Mouse (Mus musculus) embryonic facial prominence, embryonic 13.5 days (tissue): Measurements from ENCODE around the gene Adcy4. TPM values are rescaled to one million over a fixed set of nuclear protein-coding genes. Genes with fewer than 3 reads are reported as not detected.

ENCODE experiments used
- polyA plus RNA-seq: library from polyadenylated mRNA; unstranded; fragments of >200 nt; fragmentation: Nextera tagmentation; extraction: Ambion mirVana; gene quantifications from 2 replicates; pipeline ENCODE4 v1.2.1, GENCODE M21; 2015

Adcy4 gene
- polyA plus RNA-seq, 1 experiment from 2014 or later = 20.2 TPM

Other genes starting within 250 kb of the Adcy4 start
- gene Pck2, start 243.8 kb downstream of the Adcy4 start, polyA plus RNA-seq = 35.0 and 38.4 TPM in 2 replicates
- 57.3 and 66.5 TPM in 2 replicates for gene Dcaf11, start 224.1 kb downstream of the Adcy4 start, polyA plus RNA-seq
- gene A730061H03Rik, start 223.7 kb downstream of the Adcy4 start, polyA plus RNA-seq = 0.74 and 0.87 TPM in 2 replicates
- 4.1 and 5.3 TPM in 2 replicates for gene Fitm1, start 208.5 kb downstream of the Adcy4 start, polyA plus RNA-seq
- gene Psme1, start 206.0 kb downstream of the Adcy4 start, polyA plus RNA-seq = 141 and 152 TPM in 2 replicates
- gene Emc9, start 198.8 kb downstream of the Adcy4 start, polyA plus RNA-seq = 4.7 and 4.8 TPM in 2 replicates
- gene Psme2, start 193.0 kb downstream of the Adcy4 start, polyA plus RNA-seq = 233 and 267 TPM in 2 replicates
- gene Rnf31, start 192.4 kb downstream of the Adcy4 start, polyA plus RNA-seq = 17.6 and 21.7 TPM in 2 replicates
- 10.5 and 12.3 TPM in 2 replicates for gene Irf9, start 180.5 kb downstream of the Adcy4 start, polyA plus RNA-seq
- 2.0 and 2.8 TPM in 2 replicates for gene Rec8, start 166.1 kb downstream of the Adcy4 start, polyA plus RNA-seq
- gene Ipo4, start 148.1 kb downstream of the Adcy4 start, polyA plus RNA-seq = 95.1 and 111 TPM in 2 replicates
- gene Gm49378, start 146.2 kb downstream of the Adcy4 start, polyA plus RNA-seq = 1.7 and 1.8 TPM in 2 replicates
- gene Tm9sf1, start 140.3 kb downstream of the Adcy4 start, polyA plus RNA-seq = 106 and 117 TPM in 2 replicates
- 1.0 and 1.3 TPM in 2 replicates for gene Tssk4, start 133.9 kb downstream of the Adcy4 start, polyA plus RNA-seq
- gene Mdp1, start 123.6 kb downstream of the Adcy4 start, polyA plus RNA-seq = 66.1 and 70.6 TPM in 2 replicates
- 75.2 and 83.5 TPM in 2 replicates for gene Gmpr2, start 112.2 kb downstream of the Adcy4 start, polyA plus RNA-seq
- gene Nedd8, start 112.0 kb downstream of the Adcy4 start, polyA plus RNA-seq = 665 and 670 TPM in 2 replicates
- 38.7 and 46.6 TPM in 2 replicates for gene Tinf2, start 102.3 kb downstream of the Adcy4 start, polyA plus RNA-seq
- 4.5 and 4.7 TPM in 2 replicates for gene Tgm1, start 70.2 kb downstream of the Adcy4 start, polyA plus RNA-seq
- gene Rabggta, start 61.8 kb downstream of the Adcy4 start, polyA plus RNA-seq = 27.6 and 32.2 TPM in 2 replicates
- gene Dhrs1, start 38.4 kb downstream of the Adcy4 start, polyA plus RNA-seq = 84.5 and 102 TPM in 2 replicates
- 35.5 and 47.6 TPM in 2 replicates for gene Nop9, start 38.4 kb downstream of the Adcy4 start, polyA plus RNA-seq
- gene Cideb, start 25.6 kb downstream of the Adcy4 start, polyA plus RNA-seq = 0.18 and 1.2 TPM in 2 replicates
- 0.51 and 0.56 TPM in 2 replicates for gene Ltb4r2, start 22.7 kb downstream of the Adcy4 start, polyA plus RNA-seq
- gene Ltb4r1, start 18.1 kb downstream of the Adcy4 start, polyA plus RNA-seq = 0.58 and 1.1 TPM in 2 replicates
- 41.1 and 44.4 TPM in 2 replicates for gene Ripk3, start 4.8 kb upstream of the Adcy4 start, polyA plus RNA-seq
- gene Nfatc4, start 39.0 kb upstream of the Adcy4 start, polyA plus RNA-seq = 156 and 160 TPM in 2 replicates
- 27.8 and 28.1 TPM in 2 replicates for gene Nynrin, start 69.9 kb upstream of the Adcy4 start, polyA plus RNA-seq
- 0.28 and 0.30 TPM in 2 replicates for gene Cbln3, start 100.3 kb upstream of the Adcy4 start, polyA plus RNA-seq
- gene Khnyn, start 100.9 kb upstream of the Adcy4 start, polyA plus RNA-seq = 21.0 and 22.0 TPM in 2 replicates
- gene Sdr39u1, start 116.2 kb upstream of the Adcy4 start, polyA plus RNA-seq = 79.8 and 85.5 TPM in 2 replicates
- 12.4 and 28.3 TPM in 2 replicates for gene Cma1, start 160.6 kb upstream of the Adcy4 start, polyA plus RNA-seq
- 0.29 TPM in 1 of 2 replicates, not detected in the other for gene Cma2, start 166.9 kb upstream of the Adcy4 start, polyA plus RNA-seq
- gene Mcpt1, start 233.9 kb upstream of the Adcy4 start, polyA plus RNA-seq = not detected in 2 replicates
- gene Mcpt9, start 246.4 kb upstream of the Adcy4 start, polyA plus RNA-seq = not detected in 2 replicates